Mouse (Mus musculus): ENCODE data around the gene Lif.

DNA sequence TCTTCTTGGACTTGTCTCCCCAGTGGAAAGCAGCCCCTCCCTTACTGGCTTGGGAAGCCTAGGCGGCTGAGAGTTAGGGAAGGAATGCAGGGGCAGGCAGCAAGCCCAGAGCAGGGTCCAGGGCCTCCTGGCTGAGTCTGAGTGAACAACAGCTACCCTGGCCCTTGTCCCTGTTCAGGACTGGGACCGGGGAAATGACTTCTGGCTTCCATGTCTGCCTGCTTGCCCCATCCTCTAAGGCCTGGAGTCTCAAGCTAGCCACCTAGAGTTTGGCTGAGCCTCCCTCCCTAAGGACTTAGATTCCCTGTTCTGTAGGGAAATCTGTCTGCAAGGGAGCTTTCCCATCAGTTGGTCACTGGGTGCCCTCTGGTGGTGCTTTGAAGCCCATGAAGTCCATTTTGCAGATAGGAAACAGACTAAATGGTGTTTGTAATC, 38.0 kb upstream of the Lif start:
- TF ChIP-seq CTCF (IDR thresholded peaks at IDR 0.05; ENCODE audit: insufficient read depth, low read depth, low read length) (no peak), POLR2A (IDR thresholded peaks at IDR 0.05; ENCODE audit: insufficient read depth, low read depth, low read length) (no peak)
